Mouse (Mus musculus) layer of hippocampus, adult 9-11 months (tissue): Measurements from ENCODE around the gene Prr22.

ENCODE experiments used
- DNase-seq: peaks from one replicate; pipeline ENCODE4 v3.0.0; 2022

Prr22 gene

GRCm38 (mm10) chr17:56769950-56770349 lies at the start of gene Prr22:
Gene Prr22, plus strand, starts transcription at chr17:56770250.
- no peak for DNase-seq

DNA sequence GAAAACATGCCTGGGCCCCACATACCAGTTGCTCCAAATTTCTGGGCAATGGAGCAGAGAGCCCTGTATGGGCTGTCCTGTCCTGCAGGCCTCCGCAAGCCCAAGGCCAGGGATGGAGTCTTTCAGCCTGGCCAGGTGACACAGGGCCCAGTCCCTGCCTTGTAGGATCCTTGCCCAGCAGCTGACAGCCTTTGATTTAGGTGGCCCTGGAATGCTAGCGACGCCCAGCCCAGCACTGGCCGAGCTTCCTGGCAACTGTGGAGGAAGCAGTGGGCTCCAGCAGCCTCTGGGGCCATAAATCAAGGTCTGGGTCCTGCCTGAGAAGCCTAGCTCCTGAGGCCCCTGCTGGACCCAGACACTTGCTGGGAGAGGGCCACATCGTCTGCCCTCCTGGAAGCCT lies 47.6 kb upstream of the Prr22 start:
- DNase-seq, result no peak

GRCm38 (mm10) chr17:56723419-56724161 lies 46.5 kb upstream of the Prr22 start:
- no peak for DNase-seq

DNA sequence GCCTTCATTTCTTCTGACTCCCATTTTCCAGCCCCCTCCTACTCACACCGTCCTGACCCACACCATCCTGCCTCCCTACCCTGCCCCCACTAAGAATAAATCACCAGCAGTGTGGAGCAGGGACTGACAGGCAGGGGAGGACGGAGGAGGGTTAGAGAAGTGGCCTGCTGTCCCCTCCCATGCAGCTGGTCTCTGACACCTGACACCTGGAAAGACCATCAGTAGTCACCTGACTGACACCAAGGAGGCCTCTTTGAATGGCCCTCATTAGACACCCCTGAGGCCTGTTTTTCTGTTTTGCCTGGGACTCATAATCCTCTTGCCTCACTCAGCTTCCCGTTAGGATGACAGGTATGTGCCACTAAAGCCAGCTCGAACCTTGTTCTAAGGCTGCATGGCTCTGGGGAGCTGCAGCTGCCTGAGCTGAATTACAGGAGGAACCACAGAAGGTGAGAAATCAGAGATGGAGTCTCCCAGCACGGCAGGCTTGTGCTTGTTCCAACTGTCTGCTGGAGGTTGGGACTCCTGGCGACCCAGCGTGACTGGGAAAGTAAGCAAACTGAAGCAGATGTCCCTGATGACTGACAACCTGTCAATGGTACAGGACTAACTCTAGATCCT lies 42.9 kb upstream of the Prr22 start:
- DNase-seq, result no peak

DNA sequence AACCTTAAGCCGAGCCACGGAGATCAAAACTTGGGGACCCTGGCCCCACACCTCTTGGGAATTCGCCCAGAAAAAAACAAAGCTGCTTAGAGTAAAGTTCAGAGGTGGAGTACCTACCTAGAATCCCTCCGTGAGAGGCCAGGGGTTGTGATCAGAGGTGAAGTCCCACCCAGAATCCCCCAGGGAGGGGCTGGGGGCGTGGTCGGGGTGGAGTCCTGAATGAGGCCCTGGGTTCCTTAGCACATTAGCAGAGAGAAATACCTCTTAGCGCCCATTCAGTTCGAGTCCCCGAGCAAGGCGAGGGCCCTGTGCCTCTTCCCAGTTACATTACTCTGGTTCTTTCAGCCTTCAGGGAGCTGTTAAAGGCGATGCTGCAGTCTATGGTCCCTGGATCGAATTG lies 42.4 kb upstream of the Prr22 start:
- DNase-seq, result no peak

GRCm38 (mm10) chr17:56728117-56728516 lies 41.9 kb upstream of the Prr22 start:
- DNase-seq, result no peak

GRCm38 (mm10) chr17:56729151-56729550 lies 40.9 kb upstream of the Prr22 start:
- no peak for DNase-seq

GRCm38 (mm10) chr17:56729656-56730055 lies 40.4 kb upstream of the Prr22 start:
- DNase-seq, result no peak

GRCm38 (mm10) chr17:56736534-56736933 lies 33.5 kb upstream of the Prr22 start:
- DNase-seq, result no peak

- DNase-seq, result no peak
These were observed 31.8 kb upstream of the Prr22 start for GRCm38 (mm10) chr17:56738221-56738620.

- DNase-seq, result no peak
These were observed 29.8 kb upstream of the Prr22 start for GRCm38 (mm10) chr17:56740118-56740787.

- no peak for DNase-seq
These were observed 29.3 kb upstream of the Prr22 start for GRCm38 (mm10) chr17:56740788-56741160.

- no peak for DNase-seq
These were observed 25.9 kb upstream of the Prr22 start for GRCm38 (mm10) chr17:56744173-56744572.

DNA sequence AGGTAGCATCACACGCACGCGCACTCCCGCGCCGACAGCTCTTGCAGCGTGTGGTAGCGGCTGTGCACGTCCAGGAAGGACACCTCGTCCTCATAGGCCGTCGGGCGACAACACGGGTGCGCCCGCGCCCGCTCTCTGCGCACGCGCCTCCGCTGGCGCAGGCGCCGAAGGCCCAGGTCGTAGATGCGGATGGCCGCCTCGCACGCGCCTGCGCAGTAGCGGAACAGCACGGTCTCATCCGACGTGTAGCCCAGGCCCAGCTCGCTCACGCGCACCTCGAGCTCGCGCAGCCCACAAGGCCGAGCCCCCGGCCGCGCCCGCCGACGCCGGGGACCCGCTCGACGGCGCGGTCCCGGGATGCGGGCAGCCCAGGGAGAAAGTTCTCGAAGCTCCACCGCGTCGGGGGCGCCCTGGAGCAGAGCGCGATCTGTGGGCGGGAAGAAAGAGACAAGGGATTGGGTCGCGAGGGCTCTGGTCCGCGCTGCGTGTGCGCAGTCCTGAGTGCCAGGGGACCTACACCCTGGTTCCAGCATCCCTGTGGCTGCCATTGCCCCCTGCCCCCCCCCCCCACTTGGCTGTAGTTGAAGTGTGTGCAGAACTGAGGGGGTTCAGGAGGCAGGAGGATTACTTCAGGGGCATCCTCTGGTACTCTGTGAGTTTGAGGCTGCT lies 18.5 kb upstream of the Prr22 start:
- no peak for DNase-seq

- DNase-seq, result no peak
These were observed 16.6 kb upstream of the Prr22 start for GRCm38 (mm10) chr17:56753452-56753851.

DNA sequence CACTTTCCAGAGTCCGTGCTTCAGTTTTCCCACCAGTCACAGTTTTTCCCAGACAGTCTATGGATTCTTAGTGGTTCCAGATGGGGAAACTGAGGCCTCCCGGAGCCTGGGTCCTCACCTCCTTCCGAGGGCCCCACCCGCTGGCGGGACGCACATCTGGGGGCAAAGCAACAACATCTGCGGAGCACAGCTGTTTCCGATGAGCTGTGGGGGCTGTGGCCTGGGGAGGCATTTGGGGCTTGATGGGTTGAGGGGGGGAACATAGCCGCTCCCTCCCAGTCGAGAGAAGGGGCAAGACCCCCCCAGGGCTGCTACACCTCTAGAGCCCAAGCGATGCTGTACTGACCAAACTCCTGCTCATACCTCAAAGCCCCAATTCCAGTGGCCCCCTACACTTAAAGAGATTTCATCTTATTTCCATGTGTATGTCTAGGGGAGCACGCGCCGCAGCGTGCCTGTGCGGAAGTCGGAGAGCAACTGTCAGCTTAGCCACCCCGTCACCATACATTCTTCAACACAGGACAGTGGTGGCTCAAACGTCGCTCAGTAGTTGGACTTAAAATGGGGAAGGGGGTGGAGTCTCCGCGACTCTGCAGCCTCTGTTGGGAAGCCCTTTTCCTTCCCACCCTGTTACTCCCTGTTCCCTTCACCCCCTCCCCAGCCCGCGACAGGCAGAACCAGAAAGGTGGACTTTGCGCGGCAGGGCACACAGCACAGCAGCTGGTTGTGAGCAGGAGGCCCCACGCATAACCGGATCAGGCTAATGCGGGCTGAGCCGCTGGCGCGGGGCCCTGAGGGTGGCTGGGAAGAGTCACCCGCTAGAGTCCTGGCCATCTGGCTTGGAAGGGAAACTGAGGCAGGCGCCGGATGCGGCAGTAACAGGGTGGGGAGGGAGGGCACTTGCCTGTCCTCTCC lies 15.5 kb upstream of the Prr22 start:
- DNase-seq, result no peak

DNA sequence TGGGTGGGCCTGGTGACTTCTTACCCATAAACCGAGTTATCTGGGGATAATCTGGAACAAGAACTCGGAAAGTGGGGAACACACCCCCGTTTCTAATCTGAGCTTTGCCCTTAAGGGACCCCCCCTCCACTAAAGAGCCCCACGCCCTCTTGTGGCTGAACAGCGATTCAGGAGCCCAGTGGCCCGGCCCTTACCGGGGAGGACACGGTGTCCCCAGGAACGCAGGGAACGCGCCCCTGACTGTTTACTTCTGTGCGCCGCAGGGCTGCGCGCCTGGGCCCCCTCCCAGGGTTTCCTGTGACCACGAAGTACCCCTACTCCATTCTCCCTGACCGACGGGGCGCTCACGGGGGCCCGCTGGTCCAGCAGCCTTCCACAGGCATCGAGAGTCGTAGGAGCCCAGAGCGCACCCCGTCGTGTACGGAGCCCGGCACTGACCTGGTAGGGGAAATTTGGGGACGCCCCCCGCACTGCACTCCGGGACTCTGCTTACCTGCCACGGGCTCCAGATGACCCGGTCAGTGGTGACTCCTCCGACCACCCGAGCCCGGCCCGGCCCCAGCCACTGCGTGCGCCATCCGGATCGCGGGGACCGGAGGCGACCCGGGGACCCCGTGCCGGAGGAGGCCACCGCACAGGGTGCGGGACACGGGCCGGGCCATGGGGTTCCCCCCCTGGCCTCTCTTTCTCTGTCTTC lies 13.2 kb upstream of the Prr22 start:
- DNase-seq, result no peak

DNA sequence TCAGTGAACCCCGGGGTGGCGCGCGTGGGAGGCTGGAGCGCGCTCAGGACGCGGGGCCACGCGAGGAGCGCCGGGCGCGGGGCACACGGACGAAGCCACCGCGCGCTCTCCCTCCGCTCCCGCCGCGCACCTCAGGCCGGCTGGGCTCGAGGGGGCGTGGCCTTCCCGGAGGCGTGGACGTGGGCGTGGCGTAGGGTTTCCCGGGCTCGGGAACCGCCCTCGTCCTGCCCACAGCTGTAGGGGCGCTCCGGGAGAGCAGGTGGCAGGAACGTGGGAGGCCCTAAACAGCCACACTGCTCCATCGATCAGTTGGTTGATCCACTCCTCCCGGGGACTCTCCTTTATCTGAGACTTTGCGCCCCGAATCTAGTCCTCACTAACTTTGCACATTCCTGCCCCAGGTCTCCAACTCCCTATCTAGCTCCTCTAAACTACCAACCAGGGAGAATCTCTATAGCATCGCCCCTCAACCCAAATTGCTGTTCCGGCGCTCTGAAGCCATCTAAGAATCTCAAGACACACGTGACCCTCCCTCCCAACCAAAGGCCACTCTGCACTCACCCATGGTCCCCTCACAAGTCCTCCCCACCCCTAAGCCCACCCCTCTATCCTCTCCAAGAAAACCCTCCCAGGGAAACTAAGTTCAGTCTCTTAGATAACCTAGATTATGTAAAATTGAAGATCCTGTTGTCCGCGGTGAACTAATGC lies 12.5 kb upstream of the Prr22 start, which contains the start of gene Nrtn:
Nrtn (minus strand) TSS at position 115 of the 708 bp plus-strand sequence.
- DNase-seq, result no peak

- DNase-seq, result peak; percentile 67
These were observed 11.9 kb upstream of the Prr22 start for GRCm38 (mm10) chr17:56758132-56758531.

GRCm38 (mm10) chr17:56759261-56759660 lies 10.8 kb upstream of the Prr22 start:
- DNase-seq, result no peak

DNA sequence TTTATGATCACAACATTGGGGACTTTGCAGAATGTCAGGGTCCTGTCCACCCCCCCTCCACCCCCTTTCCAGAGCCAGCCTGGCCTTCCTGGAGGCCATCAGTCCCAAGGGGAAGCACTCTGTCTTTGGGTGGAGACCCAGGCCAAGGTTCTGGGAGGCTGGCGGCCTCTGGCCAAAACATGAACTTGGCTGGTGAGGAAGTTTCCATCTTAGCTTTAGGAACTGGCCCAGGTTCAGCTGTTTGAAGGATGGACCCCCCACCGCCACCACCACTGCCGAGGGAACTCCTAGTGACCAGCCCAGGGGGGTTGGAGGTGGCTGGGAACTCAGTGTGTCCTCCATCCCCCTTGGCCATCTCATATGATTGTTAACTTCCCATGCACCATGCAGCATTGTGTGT lies 9.0 kb upstream of the Prr22 start:
- no peak for DNase-seq
